In genomic region chr15:84446997-84447396, GRCm38 (mm10) we compare ENCODE assay signal across 9 mouse cellular contexts. TPM values are rescaled to one million over a fixed set of nuclear protein-coding genes. Genes with fewer than 3 reads are reported as not detected.
DNase-seq lines count a peak whose midpoint lies in the region; ATAC-seq and TF ChIP-seq lines count a peak whose summit lies in the region.
"Had no signal": no experiment of that assay in that cellular context is flagged by ENCODE, and none has a peak within 500 bp of the region (broad histone marks: within the 10 kb centered on the region; RNA-seq: fewer than 3 reads in every experiment).

Shisal1 (minus strand) TSS chr15:84447097.

- H3K9me3 ChIP-seq in heart, embryonic 11.5 days (replicated peaks; ENCODE audit: control insufficient read depth, low read length): no peaks in the 10 kb centered on the region
- no peaks in the 10 kb centered on the region for H3K9me3 ChIP-seq in ES-Bruce4 (replicated peaks; ENCODE audit: control insufficient read depth, insufficient read depth, low read length, poor library complexity, severe bottlenecking)
- H3K9me3 ChIP-seq in hindbrain, embryonic 11.5 days (ENCODE audit: control insufficient read depth, low read length): no peaks in the 10 kb centered on the region
- H3K9me3 ChIP-seq in liver, embryonic 12.5 days (replicated peaks): no peaks in the 10 kb centered on the region

- no peaks in the 10 kb centered on the region for H3K36me3 ChIP-seq in heart, embryonic 11.5 days (ENCODE audit: control insufficient read depth, insufficient read depth, low read length)
- no peaks in the 10 kb centered on the region for H3K36me3 ChIP-seq in ES-Bruce4 (ENCODE audit: control insufficient read depth, insufficient read depth, low read length, poor library complexity, severe bottlenecking)
- H3K36me3 ChIP-seq in hindbrain, embryonic 11.5 days (ENCODE audit: control insufficient read depth, insufficient read depth, low read length): no peaks in the 10 kb centered on the region
- no peaks in the 10 kb centered on the region for H3K36me3 ChIP-seq in liver, embryonic 12.5 days

- WGBS in heart, embryonic 11.5 days (ENCODE audit: insufficient replicate concordance): 15% methylated on average over 8 of the region's 9 CpGs
- WGBS in hindbrain, embryonic 11.5 days: 14% methylated on average over 9 of the region's 9 CpGs
- WGBS in liver, embryonic 12.5 days (ENCODE audit: insufficient replicate concordance): 19% methylated on average over 9 of the region's 9 CpGs

- no peak for TF ChIP-seq EP300 in ES-Bruce4 (IDR thresholded peaks at IDR 0.05; ENCODE audit: insufficient read depth, low read depth, low read length)

- peak within 1 kb of the TSS; percentile 43 for H3K9ac ChIP-seq in heart, embryonic 11.5 days (ENCODE audit: low read depth, low read length)
- H3K9ac ChIP-seq in ES-Bruce4 (ENCODE audit: low read depth, poor library complexity, severe bottlenecking): peak within 1 kb of the TSS; percentile 64
- peak within 1 kb of the TSS; percentile 71 for H3K9ac ChIP-seq in hindbrain, embryonic 11.5 days (ENCODE audit: low read depth, low read length)
- no peak within 1 kb of the TSS for H3K9ac ChIP-seq in liver, embryonic 12.5 days

- no peak for DNase-seq in heart, adult 18-20 months
- DNase-seq in hindbrain, embryonic 11.5 days (ENCODE audit: low spot score): no peak
- no peak for DNase-seq in thymus, postnatal 25 days
- no peak for DNase-seq in frontal cortex, postnatal 14 days (ENCODE audit: low spot score in 2 of 2)
- no peak for DNase-seq in frontal cortex, postnatal 36 days (ENCODE audit: low spot score in 2 of 2)

- ATAC-seq in heart, embryonic 11.5 days (replicated peaks; ENCODE audit: insufficient number of reproducible peaks, low FRiP score, low TSS enrichment): no peak
- ATAC-seq in hindbrain, embryonic 11.5 days (ENCODE audit: low FRiP score): no peak
- no peak for ATAC-seq in liver, embryonic 12.5 days

- H3K27ac ChIP-seq in heart, embryonic 11.5 days (ENCODE audit: low read depth, low read length): no peak within 1 kb of the TSS
- no peak within 1 kb of the TSS for H3K27ac ChIP-seq in ES-Bruce4 (ENCODE audit: insufficient read depth, low read length)
- H3K27ac ChIP-seq in hindbrain, embryonic 11.5 days (ENCODE audit: low read depth, low read length): no peak within 1 kb of the TSS
- no peak within 1 kb of the TSS for H3K27ac ChIP-seq in liver, embryonic 12.5 days

- peak within 1 kb of the TSS; percentile 59 for H3K4me3 ChIP-seq in heart, embryonic 11.5 days (ENCODE audit: low read depth, low read length)
- peak within 1 kb of the TSS; percentile 60 for H3K4me3 ChIP-seq in ES-Bruce4 (ENCODE audit: low read depth, low read length)
- peak within 1 kb of the TSS; percentile 60 for H3K4me3 ChIP-seq in hindbrain, embryonic 11.5 days (ENCODE audit: low read depth, low read length)
- peak within 1 kb of the TSS; percentile 45 for H3K4me3 ChIP-seq in liver, embryonic 12.5 days
- H3K4me3 ChIP-seq: erythroblast, embryonic 14.5 days had no signal

- TF ChIP-seq POLR2A in ES-Bruce4 (IDR thresholded peaks at IDR 0.05; ENCODE audit: insufficient read depth, low read length): no peak

- H3K4me1 ChIP-seq in heart, embryonic 11.5 days (ENCODE audit: control insufficient read depth, insufficient read depth, low read length): peaks cover 15% of the 10 kb centered on the region
- no peaks in the 10 kb centered on the region for H3K4me1 ChIP-seq in ES-Bruce4 (ENCODE audit: control insufficient read depth, insufficient read depth, low read length)
- peaks cover 15% of the 10 kb centered on the region for H3K4me1 ChIP-seq in hindbrain, embryonic 11.5 days (replicated peaks; ENCODE audit: control insufficient read depth, insufficient read depth, low read length)
- H3K4me1 ChIP-seq in liver, embryonic 12.5 days: 0 out of 2 replicates have a peak, but pooled peaks cover 4% of the 10 kb centered on the region

- TF ChIP-seq CTCF in ES-Bruce4 (IDR thresholded peaks at IDR 0.05; ENCODE audit: low read depth, low read length): no peak

- H3K4me2 ChIP-seq in heart, embryonic 11.5 days: peak within 1 kb of the TSS; percentile 92
- peak within 1 kb of the TSS; percentile 99 for H3K4me2 ChIP-seq in hindbrain, embryonic 11.5 days (replicated peaks; ENCODE audit: low read depth, low read length)
- H3K4me2 ChIP-seq in liver, embryonic 12.5 days: peak within 1 kb of the TSS; percentile 62

- H3K27me3 ChIP-seq in heart, embryonic 11.5 days (ENCODE audit: control insufficient read depth, insufficient read depth, low read length): peaks cover 71% of the 10 kb centered on the region
- peaks cover 10% of the 10 kb centered on the region for H3K27me3 ChIP-seq in ES-Bruce4 (ENCODE audit: control insufficient read depth, insufficient read depth, low read length, poor library complexity, severe bottlenecking)
- peaks cover 18% of the 10 kb centered on the region for H3K27me3 ChIP-seq in hindbrain, embryonic 11.5 days (ENCODE audit: control insufficient read depth, insufficient read depth, low read length)
- H3K27me3 ChIP-seq in liver, embryonic 12.5 days (replicated peaks): peaks cover 98% of the 10 kb centered on the region

RNA-seq across cellular contexts. Expression of gene Shisal1, which starts in this region (rescaled TPM):
- 0.34 and 0.66 TPM in 2 replicates for polyA plus RNA-seq in heart, embryonic 11.5 days (2014; fragmentation: Nextera tagmentation; extraction: Ambion mirVana)
- total RNA-seq in heart, adult 18-20 months (2021): 1 to 10 TPM; 1.2 to 1.3 TPM
- 0.30 and 0.44 TPM in 2 replicates for polyA plus RNA-seq in ES-Bruce4 (2011; ENCODE audit: insufficient read depth, insufficient read length, low read depth, missing spikeins)
- 3.2 and 5.0 TPM in 2 replicates for polyA plus RNA-seq in hindbrain, embryonic 11.5 days (2014; fragmentation: Nextera tagmentation; extraction: Ambion mirVana)
- 0.14 and 0.22 TPM in 2 replicates for polyA plus RNA-seq in liver, embryonic 12.5 days (2016; fragmentation: Nextera tagmentation; extraction: Ambion mirVana)
- polyA plus RNA-seq: erythroblast, embryonic 14.5 days had no signal
